Mouse (Mus musculus): ENCODE results near the gene Dennd1a.

- TF ChIP-seq CTCF (conservative IDR thresholded peaks at IDR 0.05; ENCODE audit: low read length) (no peak), NANOG (IDR thresholded peaks at IDR 0.05; ENCODE audit: borderline replicate concordance, low read length) (no peak), POU5F1 (IDR thresholded peaks at IDR 0.05; ENCODE audit: borderline replicate concordance, low read length) (no peak)
Observed at GRCm38 (mm10) chr2:37931018-37931930, 355.9 kb downstream of the Dennd1a start.
